Mouse (Mus musculus): ENCODE measurements around the gene Hoxd8. TPM values are rescaled to one million over a fixed set of nuclear protein-coding genes. Genes with fewer than 3 reads are reported as not detected.
A peak's percentile ranks its signal among the peaks of the same experiment; 100 is the strongest.

The Hoxd8 gene
- total RNA-seq, 2 experiments from 2014 or later: 1.9 to 2.5 TPM

DNA sequence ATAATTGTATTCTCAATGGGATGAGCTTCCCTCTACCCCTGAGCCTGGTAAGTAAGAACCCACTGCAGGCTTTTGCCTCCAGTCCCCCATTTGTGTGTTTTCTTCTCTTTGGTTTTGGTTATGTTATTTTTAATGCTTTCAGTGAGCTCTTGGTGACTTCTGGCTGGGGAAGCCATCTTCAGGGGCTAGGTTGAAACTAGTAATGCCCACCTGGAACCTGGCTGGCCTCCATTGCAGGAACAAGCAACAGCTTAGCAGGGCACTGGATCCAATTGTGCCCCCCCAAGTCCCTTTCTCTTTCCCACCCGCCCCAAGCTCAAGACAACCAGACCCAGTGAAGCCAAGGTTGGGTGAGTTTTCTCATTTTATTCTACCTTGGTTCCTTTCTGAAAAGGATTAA lies 9.0 kb upstream of the Hoxd8 start:
- intact Hi-C loops (cut with DNase I): no loop called here
- DNase-seq: no peak

DNA sequence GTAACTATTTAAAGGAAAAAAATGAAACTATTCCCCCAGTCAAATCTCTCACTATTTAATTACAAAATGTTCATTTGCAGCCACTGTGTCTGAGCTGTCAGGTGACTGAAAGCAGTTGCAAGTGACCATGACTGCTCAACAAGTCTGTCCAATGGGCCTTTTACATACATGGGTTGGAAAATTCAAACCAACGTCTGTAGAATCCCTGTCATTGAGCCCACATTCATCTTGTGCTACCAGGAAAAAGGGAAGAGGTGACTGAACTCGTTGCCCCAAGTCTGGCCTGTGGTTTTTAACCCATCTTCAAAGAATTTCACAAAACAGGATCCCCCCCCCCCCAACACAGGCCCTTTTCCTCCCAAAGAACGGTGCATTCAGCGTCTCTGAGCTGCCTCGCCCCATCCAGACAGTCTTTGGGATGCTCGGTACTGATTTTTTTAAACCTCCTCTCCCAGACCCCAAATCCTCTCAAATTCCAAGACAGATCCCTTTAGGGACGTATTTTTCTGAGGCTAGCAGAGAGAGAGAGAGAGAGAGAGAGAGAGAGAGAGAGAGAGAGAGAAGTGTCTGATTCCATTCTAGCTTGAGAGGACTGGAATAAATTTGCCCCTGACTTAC lies 8.5 kb upstream of the Hoxd8 start:
- intact Hi-C loops (cut with DNase I): no loop called here
- no peak for DNase-seq

DNA sequence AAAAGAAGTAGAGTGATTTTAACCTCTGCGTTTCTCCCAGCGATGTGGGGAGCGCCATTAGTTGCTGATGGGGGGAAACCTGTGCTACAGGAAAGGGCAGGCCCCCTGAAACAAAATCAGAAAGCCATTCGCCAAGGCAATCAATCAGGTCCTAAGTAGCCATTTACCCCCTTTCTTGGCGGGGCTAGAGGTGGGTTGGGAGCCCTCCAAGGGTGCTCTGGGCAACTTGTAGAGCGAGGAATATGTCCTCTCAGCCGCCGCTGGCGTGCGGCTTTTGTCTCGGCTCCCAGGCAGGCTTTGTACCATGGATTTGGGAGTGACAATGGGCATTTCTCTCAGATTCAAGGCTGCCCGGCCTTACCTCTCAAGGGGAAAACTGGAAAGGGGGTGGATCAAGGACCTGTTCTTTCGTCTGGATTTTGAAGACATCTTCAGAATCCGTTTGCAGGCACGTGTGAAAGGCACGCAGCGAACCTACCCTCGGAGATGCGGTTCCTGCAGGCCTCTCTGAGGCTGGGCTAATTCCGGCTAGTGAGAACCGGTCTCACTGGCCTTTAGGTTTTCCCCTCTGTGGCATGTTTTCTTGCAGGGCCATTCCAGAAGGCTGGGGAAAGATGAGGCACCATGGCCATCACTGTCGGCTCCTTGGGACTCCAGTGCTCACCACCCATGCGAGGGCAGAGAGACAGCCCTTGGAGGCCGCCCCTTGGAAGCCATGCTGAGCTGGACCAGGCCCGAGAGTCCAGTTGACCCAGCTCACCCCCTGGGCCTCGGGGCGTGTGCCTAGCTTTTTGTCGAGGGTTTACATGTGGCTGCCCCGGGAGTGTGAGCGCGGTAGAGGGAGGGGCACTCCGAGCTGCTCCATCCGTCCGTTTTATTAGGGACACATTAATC lies 7.7 kb upstream of the Hoxd8 start:
- intact Hi-C loops (cut with DNase I): no loop called here
- DNase-seq: no peak

DNA sequence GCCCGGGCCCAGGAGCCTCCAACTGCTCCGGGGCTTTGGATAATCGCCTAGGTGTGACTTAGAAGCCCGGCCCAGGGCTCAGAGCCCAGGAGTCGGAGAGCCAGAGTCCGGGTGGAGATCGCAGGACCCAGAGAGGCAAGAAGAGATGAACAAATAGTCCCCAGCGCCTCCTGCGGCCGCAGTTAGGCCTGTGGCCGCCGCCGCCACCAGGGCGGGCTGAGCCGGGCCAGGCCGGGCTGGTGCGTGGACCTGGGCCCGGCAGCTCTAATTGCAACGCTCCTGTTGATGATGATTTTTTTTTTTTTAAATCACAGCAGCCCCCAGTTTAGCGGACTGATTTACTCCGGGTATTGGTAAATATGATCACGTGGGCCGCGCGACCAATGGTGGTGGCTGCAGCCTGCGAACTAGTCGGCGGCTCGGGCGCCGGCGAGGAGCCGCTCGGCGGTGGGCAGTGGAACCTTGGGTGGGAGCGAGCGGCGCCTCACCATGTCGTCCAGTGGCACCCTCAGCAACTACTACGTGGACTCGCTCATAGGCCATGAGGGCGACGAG lies 6.8 kb upstream of the Hoxd8 start, which contains the start of gene Hoxd9:
Hoxd9 (plus strand) TSS at position 161 of the 555 bp plus-strand sequence.
- intact Hi-C loops (cut with DNase I): no loop called here
- peak in 1 of 2 experiments; percentile 62 for DNase-seq

DNA sequence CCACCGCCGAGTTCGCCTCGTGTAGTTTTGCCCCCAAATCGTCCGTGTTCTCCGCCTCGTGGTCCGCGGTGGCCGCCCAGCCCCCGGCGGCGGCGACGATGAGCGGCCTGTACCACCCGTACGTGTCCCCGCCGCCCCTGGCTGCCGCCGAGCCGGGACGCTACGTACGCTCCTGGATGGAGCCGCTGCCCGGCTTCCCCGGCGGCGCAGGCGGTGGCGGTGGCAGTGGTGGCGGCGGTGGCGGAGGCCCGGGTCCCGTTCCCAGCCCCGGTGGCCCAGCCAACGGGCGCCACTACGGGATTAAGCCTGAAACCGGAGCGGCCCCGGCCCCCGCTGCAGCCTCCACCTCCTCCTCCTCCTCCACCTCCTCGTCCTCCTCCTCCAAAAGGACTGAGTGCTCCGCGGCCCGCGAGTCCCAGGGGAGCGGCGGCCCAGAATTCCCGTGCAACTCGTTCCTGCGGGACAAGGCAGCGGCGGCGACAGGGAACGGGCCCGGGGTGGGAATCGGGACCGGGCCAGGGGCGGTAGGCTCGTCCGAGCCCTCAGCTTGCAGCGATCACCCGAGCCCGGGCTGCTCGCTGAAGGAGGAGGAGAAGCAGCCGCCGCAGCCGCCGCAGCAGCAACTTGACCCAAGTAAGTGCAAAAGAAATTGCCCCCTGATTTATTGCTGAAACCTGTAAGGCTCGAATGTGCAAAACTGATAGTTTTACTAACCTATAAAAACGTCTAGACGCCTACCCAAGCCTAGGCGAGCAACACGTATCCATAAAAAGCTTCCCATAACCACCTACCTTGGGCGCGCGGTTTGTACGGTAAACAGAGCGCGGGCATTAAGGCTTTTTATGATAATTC lies 6.0 kb upstream of the Hoxd8 start:
- no peak for DNase-seq
- intact Hi-C loops (cut with DNase I): no loop called here

DNA sequence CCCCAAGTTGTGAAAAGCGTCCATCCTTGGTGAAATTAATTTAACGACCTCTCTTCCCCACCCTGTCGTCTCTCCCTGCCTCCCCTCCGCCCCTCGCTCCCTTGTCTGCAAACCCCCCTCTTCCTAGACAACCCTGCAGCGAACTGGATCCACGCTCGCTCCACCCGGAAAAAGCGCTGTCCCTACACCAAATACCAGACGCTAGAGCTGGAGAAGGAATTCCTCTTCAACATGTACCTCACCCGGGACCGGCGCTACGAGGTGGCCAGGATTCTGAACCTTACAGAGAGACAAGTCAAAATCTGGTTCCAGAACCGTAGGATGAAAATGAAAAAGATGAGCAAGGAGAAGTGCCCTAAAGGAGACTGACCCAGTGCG lies 5.4 kb upstream of the Hoxd8 start:
- no peak for DNase-seq
- intact Hi-C loops (cut with DNase I): no loop called here

DNA sequence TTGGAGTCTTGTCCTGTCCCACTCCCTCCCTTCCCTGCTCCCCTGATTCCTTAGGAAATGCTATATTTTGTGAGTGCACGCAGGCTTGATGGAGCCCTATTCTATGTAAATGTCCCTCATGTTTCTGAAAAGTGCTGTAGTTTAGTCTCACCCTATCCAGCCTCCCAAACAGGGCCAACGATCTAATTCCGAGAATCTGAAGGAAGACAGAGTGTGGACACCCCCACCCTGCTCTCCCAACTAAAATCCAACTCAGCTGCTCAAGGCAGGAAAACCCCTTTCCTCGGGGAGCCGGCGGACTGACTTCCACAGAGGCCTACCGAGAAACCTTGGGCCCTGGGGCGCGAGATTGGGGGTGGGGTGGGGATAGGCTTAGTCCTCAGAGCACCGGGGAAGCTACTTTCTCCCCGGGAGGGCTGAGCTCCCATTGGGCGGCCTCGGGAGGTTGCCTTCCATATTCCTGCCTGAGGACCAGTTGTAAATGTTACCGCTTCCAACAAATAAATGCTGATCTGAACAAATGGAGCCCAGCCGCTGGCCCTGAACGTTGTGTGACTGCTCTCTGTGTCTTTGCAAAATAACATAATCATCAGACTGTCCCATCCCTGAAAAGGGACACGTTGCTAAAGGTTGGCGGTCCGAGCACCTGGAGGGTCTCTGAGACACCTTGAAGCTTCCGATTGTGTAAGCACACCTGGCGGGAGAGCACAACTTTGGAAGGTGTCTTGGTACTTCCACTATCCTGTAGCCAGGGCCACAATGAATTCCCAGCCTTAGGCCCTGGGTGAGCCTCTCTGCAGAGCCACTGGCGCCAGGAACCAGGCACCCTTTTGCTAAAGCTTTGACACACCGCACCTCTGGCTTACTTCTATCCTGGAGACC lies 4.5 kb upstream of the Hoxd8 start:
- intact Hi-C loops (cut with DNase I): loop anchor here (5.0 to 10.0 kb wide), 2 partner anchors 452 to 1085 kb away; no protein-coding TSS in a partner anchor
- no peak for DNase-seq

DNA sequence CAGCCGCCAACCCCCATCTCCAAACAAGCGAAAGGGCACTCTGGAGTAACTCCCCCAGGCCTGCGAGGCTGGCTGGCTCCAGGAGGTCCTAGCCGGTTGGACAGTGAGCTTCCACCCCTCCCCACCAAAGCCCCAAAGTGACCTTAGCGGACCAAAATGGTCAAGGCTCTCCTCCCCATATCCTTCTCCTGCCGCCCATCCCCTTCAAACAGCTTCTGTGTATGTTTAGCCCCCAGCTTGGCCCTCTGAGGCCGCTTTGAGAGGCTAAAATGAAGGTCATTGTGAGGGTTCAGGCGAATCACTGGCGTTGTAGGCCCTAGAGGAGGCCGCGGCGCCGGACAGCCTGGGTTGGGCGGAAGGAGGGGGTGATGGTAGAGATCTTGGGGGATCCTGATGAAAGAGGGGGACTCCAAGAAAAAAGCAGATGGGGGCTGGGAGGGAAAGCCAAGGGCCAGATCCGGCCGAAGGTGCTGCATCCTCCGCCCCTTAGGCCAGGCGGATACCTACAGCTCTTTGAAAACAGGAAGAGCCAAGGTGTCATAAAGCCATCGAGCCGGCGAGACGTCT lies 3.8 kb upstream of the Hoxd8 start:
- intact Hi-C loops (cut with DNase I): loop anchor here (5.0 to 10.0 kb wide), 2 partner anchors 452 to 1084 kb away; no protein-coding TSS in a partner anchor
- no peak for DNase-seq

DNA sequence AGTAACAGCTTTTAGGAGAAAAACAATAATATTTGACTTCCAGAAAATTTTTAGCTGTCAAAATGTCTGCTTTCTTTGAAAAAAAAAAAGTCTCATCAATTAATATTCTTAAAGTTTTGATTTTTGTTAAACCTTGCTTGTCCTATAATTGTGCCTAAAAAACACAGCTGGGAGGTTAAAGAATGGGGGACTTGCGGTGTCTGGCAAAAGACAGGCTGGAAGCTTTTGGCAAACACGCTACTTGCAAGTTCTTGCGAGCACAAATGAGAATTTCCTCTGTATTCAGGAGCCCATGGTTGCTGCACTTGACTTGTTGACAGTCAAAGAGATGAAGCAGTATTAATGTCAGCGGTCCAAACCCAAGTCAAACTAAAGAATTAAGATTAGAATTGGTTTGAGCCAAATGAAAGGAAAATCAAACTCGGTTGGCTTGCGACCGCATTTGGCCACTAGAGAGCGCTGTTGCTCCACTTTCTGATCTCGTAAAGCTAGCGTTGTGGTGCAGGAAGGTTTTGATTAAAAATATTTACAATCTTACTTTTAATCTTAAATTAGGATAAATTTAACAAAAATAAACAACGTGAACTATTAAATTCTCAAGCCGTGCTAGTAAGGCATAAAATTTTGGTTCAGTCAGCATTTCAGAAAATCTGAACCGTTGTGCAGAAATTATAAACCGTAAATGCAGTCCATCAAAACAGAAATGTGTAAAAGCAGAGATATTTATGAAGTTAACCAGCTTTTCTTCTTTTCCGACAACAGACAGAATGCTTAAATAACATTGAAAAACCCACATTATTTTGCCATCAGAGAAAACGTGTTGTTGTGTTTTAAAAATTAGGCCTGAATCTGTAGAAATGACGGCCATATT lies 2.2 kb upstream of the Hoxd8 start:
- peak; percentile 82 to 89 for DNase-seq
- intact Hi-C loops (cut with DNase I): loop anchor here (1.0 to 10.0 kb wide), 5 partner anchors 437 to 1083 kb away; no protein-coding TSS in a partner anchor

DNA sequence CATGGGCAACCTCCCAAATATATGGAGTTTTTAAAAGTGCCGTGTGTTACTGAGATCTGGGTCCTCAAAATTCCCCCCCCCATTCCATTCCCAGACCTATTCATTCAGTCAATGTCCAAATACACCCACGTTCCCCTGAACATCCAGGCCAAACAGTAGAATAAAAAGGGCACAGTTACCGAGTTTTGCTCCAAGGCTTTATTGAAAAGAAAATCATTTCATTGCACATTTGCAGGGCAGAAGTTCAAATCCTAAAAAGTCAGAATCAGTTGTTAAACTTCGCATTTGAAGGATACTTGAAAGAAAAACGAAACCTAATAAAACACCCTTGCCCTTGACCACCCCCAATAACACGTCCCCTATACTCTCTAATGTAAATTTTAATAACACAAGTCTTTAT lies 1.6 kb upstream of the Hoxd8 start:
- intact Hi-C loops (cut with DNase I): loop anchor here (1.0 to 10.0 kb wide), 5 partner anchors 436 to 1082 kb away; no protein-coding TSS in a partner anchor
- DNase-seq: no peak

DNA sequence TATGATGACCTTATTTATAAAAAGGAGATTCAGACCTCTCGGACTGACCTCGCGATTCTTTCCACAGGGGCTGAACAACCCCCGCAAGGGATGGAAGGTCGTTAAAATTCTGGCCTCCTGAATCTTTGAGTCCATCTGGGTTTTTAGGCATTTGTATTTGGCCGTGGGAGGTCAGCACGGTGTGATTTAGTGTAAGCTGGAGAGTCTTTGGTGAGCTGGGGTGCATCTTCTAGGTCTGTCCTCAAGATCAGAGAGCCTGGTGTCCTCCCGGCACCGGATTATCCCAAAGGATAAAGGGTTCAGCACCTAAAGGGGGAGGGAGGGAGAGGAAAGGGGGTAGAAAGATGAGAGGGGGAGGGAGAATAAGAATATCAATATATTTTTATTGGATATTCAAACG lies 1.1 kb upstream of the Hoxd8 start:
- no peak for DNase-seq
- intact Hi-C loops (cut with DNase I): loop anchor here (2.0 to 10.0 kb wide), 4 partner anchors 435 to 1081 kb away; no protein-coding TSS in a partner anchor

DNA sequence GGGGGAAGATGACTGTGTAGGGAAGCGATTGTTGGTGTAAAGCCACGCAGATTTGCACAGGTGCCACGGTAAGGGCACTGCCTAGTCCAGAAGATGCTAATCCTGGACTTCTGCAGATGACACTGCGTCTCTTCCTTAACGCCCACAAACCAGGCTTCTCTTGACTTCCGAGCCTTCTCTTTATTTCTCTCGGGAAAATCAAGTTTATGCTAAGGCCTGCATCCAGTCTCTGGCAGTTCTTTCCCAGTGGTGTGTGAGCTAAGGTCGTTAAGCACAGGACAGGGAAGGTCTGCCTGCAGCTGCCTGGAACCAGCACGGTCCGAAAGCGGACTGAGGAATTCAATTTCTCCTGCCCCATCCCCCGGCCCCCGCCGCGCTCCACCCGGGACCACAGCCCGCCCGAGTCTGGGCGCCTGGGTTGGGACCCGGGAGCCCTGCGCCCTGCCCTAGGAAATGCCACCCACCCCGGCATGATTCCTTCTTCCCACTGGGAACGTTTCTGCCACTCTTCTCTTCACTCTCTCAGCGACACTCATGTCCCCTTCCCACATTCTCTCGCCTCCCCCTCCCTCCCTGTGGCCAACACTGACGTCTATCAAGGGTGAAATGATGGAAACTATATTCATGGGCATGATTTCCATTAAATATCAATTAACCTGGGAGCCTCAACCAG lies 559 bp upstream of the Hoxd8 start:
- DNase-seq: no peak

DNA sequence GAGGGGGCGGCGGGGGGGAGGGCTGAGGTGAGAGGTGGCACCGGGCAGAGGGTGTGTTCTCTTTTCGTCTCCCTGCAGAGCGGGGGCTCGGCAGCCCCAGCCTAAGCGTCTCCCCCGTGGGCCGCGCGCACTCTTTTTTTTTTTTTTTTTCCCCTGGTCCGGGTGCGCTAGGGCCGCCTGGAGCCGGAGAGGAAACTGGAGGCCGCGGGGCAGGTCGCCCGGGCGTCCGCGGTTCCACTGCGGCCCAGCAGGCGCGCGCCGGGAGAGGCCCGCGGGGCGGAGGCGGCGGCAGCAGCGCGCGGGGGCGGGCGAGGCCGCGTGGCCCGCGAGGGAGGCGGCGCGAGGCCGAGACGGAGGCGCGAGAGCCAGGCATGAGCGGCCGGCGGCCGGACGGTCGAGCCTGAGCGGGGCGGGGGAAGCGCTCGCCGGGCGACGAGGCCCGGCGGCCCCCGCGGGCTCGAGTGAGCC lies 618 bp downstream of the Hoxd8 start:
- intact Hi-C loops (cut with DNase I): loop anchor here (5.0 to 10.0 kb wide), 2 partner anchors 447 to 1080 kb away; no protein-coding TSS in a partner anchor
- DNase-seq: no peak

More for the DNA sequence above, 559 bp upstream of the Hoxd8 start:
- intact Hi-C loops (cut with DNase I): loop anchor here (2.0 to 10.0 kb wide), 4 partner anchors 435 to 1081 kb away; no protein-coding TSS in a partner anchor

DNA sequence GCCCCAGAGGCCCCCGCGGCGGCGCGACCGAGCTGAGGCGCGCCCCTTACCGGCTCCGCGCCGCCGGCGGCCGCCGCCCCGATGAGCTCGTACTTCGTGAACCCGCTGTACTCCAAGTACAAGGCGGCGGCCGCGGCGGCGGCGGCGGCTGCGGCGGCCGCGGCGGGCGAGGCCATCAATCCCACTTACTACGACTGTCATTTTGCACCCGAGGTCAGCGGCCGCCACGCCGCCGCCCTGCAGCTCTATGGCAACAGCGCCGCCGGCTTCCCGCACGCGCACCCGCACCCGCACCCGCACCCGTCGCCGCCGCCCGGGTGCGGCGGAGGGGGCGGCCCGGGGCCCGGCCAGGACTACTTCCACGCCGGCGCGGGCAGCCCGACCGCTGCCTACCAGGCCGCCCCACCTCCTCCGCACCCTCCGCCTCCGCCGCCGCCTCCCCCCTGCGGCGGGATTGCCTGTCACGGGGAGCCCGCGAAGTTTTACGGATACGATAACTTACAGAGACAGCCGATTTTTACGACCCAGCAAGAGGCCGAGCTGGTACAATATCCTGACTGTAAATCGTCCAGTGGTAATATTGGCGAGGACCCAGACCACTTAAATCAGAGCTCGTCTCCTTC lies 1.2 kb downstream of the Hoxd8 start:
- no peak for DNase-seq
- intact Hi-C loops (cut with DNase I): loop anchor here (10.0 kb wide), 1 partner anchor 1079 kb away; no protein-coding TSS in a partner anchor

DNA sequence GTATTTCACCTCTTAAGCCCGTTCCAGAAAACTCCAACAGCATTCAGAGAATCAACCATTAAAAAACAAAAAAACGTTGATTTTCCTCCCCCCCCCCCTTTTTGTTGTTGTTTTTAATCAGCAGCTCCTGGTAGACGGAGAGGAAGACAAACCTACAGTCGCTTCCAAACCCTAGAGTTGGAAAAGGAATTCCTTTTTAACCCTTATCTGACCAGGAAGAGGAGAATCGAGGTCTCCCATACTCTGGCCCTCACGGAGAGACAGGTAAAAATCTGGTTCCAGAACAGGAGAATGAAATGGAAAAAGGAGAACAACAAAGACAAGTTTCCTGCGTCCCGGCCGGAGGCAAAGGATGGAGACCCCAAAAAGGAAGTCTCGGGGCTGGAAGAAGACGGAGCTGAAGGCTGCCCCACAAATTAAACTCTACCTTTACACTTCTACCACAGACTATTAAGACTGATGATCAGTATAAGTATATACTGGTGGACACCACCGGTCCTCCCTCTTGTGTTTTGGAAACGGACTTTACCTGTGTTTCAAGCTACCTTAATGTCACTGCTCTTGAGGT lies 2.1 kb downstream of the Hoxd8 start:
- intact Hi-C loops (cut with DNase I): loop anchor here (10.0 kb wide), 1 partner anchor 1078 kb away; no protein-coding TSS in a partner anchor
- DNase-seq: no peak

DNA sequence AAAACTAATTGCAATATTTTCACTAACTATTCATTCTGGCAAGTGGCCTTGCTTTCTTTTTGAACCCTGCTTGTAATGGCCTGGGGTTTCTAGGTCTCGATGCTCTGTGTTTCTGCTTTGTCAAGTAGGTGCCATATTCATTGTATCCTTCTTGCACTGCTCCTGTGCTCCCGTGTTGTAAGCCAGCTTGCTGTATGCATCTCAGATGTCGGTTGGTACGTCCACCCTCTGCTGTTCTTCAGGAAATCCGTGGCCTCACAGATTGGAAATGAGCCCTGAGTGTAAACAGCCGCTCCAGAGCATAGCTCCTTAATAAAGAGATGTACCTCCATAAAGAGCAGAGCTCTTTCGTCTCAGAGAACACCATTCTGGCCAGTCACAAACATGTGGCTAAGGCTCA lies 3.2 kb downstream of the Hoxd8 start:
- no peak for DNase-seq
- intact Hi-C loops (cut with DNase I): loop anchor here (10.0 kb wide), 1 partner anchor 1077 kb away; no protein-coding TSS in a partner anchor
